Mouse (Mus musculus) A20 (cell line): ENCODE results near the gene Angptl6.

Experiments
- DNase-seq: peaks from one replicate; pipeline ENCODE4 v3.0.0-alpha.2; 2011; ENCODE audit warnings: low read depth, low spot score

Gene Angptl6

DNA sequence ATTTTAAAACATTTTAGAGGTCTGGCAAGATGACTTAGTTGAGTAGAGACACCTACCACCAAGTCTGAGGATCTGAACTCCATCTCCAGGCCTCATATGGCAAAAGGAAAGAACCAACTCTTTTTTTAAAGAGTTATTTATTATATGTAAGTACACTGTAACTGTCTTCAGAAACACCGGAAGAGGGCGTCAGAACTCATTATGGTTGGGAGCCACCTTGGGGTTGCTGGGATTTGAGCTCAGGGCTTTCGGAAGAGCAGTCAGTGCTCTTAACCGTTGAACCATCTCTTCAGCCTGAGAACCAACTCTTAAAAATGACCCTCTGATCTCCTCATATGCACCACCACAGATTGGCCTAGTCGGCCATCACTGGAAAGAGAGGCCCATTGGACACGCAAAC, 7.7 kb upstream of the Angptl6 start:
- DNase-seq = peak; percentile 45

DNA sequence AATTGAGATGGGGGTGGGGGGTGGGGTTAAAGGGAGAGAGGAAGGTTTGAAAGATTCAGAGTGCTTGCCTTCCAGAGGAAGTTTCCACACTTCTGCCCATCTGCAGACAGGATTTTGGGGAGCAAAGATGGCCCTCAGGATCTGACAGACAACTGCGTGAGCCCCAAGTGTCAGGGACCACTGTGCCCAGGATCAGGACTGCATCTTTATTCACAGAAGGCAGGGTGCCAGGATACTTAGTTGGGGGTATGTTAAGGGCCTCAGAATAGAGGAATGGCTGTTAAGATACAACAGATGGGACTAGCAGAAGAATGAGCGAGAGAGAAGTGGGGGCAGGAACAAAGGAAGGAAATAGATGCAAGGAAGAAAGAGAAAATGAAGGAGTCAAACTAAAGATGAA, 7.0 kb upstream of the Angptl6 start:
- DNase-seq = no peak

GRCm38 (mm10) chr9:20878710-20879065, 839 bp downstream of the Angptl6 start:
- DNase-seq = no peak

- DNase-seq = peak; percentile 100
Measured at GRCm38 (mm10) chr9:20878041-20878709, 1.4 kb downstream of the Angptl6 start.

DNA sequence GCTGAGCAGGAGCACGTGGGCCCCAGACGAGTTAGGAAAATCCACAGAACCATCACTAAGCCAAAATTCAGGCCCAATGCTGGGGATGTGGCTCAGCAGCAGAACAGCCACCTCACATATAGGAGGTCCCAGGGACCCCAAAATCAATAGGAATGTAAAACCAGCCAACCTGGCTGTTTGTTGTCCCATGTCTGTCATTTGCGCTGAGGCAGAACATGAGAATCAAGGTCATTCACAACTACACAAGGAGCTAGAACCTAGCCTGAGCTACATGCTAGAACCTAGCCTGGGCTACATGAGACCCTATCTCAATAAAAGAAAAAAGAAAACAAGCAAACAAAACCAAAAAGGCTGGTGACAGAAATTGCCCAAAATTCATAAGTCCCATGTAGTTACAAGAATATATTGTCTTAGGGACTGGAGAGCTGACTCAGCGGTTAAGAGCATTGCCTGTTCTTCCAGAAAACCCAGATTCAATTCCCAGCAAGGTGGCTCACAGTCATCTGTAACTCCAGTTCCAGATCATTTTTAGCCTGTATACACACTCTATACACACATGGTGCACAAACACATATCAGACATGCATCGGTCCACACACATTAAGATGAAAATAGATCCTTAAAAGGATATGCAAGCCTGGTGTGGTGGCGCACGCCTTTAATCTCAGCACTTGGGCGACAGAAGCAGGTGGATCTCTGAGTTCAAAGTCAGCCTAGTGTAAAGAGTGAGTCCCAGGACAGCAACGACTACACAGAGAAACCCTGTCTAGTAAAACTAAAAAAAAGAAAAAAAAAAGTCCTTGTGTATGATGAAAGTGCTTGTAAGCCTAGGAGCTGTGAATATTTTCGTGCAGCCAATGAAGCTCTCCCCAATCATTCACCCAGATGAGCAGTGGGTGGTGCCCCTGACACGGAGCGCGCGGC, 2.1 kb downstream of the Angptl6 start:
- DNase-seq = no peak

- peak; percentile 30 for DNase-seq
Measured at GRCm38 (mm10) chr9:20876318-20877117, 3.0 kb downstream of the Angptl6 start.

- DNase-seq = no peak
Measured at GRCm38 (mm10) chr9:20875021-20875790, 4.3 kb downstream of the Angptl6 start.

DNA sequence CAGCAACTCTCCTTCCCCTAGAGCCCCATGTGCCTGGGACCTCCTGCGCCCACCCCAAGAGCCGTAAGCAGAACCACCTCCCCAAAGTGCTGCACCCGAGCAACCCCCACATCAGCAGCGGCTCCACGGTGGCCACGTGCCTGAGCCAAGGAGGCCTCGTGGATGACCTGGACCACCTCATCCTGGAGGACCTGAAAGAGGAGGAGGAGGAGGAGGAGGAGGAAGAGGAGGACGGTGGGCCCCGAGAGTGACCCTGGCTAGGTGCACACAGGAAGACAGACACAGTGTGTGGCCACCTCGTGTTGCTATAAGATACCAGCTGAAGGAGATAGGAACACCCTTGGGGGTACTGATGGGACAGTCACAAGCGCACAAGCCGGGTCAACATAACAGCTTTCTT, 6.0 kb downstream of the Angptl6 start:
- DNase-seq = no peak

GRCm38 (mm10) chr9:20872991-20873390, 6.5 kb downstream of the Angptl6 start:
- DNase-seq = no peak

DNA sequence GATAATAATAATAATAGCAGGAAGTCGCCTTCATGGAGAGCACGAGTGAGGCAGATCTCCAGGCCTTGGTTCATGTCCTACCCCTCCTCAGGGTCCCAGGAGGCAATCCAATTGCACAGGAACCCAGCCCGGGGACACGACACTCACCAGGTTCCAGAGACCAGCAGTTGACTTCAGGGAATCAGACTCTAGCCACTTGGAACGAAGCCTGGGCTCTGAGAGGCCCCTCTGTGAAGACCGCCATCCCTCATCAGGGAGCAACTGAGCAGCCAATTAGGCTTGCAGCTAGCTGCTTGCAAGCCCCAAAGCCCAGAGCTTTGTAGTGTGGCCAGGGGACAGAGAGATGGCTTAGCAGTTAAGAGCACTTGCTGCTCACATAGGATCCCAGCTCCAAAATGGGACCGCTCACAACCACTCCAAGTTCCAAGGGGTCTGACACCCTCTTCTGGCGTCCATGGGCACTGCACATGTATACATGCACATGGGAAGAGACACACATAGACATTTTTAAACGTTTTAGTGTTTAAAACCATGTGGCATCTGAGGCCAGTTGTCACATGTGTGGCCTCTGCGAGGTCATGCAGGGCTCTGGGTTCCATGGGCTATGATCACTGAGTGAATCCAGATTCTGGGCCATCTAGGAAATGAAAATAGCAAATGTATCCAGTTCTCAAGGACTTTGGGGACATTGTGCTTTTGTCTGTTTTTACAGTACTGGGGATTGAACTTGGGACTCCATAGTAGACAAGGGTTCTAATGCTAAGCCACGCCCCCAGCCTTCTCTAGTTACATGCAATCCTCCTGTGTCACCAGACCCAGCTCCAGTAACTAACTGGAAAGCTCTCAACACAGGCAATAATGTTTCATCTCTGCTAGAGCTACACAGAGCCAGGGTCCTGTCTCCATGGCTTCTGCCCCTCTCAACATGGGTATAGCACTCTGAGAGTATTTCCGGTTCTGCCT, 9.0 kb downstream of the Angptl6 start:
- peak; percentile 35 for DNase-seq

DNA sequence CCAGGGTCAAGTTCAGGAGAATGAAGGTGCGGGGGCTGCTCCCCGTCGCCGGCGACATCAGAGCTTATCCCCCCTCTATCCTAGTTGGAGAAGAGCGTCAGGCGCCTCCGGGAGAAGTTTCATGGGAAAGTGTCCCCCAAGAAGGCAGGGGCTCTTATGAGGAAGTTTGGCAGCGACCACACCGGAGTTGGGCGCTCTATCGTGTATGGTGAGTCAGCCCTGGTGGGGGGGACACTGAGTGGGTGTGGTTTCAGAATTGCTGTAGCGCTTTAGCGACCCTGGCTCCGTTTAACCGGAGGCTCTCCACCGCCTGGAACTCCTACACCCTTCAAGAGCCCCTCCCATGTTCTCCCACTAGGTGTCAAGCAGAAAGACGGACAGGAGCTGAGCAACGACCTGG, 10.3 kb downstream of the Angptl6 start:
- DNase-seq = peak; percentile 69

- DNase-seq = peak; percentile 90
Measured at GRCm38 (mm10) chr9:20868448-20869001, 11.0 kb downstream of the Angptl6 start, which contains the start of gene A230050P20Rik. TSS of gene A230050P20Rik (plus strand) at chr9:20868642.

DNA sequence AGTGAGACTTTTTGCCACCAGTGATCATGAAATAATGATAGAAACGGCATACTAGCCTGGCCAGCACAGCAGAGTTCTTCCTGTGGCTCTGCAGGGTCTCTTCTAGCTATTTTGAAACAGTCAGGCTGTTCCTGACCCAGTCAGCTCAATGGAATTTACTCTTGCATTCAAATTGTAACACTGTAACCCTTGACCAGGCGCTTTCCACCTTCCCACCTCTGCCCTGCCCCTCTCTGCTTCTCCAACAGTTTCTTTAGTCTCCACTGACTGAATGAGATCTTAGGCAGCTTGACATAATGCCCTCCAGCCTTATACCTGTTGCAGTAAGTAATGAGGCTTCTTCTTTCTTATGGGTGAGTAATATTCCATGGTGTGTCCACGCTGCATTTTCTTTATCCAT, 12.6 kb downstream of the Angptl6 start:
- DNase-seq = no peak

- no peak for DNase-seq
Measured at GRCm38 (mm10) chr9:20862225-20862624, 17.3 kb downstream of the Angptl6 start.

DNA sequence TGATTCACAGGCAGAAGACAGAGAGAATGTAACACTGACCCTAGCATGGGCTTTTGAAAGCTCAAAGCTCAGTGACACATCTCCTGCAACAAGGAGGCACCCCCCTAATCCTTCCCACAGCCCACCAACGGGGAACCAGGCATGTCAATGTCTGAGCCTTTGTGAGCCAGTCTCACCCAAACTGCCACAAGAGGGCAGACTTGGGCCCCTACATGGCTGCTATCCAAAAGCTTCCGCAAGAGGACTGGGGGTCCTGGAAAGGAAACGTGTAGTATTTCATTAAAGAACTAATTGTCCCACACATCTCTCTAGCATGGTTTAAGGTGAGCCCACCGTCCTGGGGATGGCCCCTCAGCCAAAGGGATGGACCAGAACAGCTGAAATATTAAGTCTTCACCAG, 17.7 kb downstream of the Angptl6 start:
- peak; percentile 60 for DNase-seq

DNA sequence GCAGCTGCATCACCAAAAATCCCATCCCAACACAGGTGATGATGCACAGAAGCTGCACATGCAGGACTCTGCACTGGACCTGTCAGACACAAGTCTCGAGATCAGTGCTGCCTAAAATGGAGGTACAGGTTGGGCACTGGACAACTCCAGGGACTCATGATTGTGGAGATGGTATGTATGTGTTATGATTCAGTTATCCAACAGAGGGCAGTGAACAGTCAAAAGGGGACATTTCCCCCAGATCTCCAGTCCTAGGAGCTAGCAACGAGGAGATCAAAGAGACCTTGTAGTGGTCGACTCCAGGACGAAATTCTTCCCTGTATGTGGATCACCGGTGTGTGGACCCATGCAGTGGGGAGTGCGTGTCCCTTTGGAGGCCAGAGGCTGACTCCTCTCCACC, 19.6 kb downstream of the Angptl6 start:
- DNase-seq = peak; percentile 28

DNA sequence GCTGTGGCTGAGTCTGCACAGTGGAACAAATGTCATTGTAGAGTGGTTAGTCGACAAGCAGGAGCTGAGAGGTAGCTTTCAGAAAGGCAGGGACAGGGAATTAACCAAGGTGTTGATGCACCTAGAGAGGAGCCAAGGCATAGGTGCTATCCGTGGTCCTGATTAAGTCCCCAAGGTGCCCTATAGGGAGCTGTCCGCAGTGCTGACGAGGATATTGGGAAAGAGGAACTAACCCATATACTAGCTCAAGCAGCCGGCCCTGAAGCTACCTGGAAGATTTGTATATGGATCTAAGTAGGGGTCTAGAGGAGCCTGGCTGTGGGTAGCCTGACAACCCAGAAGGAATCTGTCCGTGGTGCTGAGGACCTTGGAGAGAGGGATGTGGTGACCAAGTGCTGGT, 22.4 kb downstream of the Angptl6 start:
- DNase-seq = peak; percentile 89

DNA sequence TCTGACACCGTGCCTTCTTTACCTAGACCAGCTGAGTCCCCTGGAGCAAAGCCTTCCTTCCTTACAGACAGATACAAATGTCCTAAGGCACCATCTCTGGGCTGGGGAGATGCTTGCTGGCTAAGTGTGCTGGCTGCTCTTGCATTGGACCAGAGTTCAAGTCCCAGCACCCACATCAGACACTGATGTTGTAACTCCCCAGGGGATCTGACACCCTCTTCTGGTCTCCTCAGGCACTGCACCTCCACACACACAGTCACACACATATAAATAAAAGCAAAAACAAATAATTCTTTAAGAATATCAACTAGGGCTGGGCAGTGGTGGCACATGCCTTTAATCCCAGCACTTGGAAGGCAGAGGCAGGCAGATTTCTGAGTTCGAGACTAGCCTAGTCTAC, 29.3 kb downstream of the Angptl6 start:
- DNase-seq = no peak

GRCm38 (mm10) chr9:20842670-20843069, 36.9 kb downstream of the Angptl6 start:
- DNase-seq = peak; percentile 25

GRCm38 (mm10) chr9:20842211-20842610, 37.3 kb downstream of the Angptl6 start:
- no peak for DNase-seq
